Mouse (Mus musculus): ENCODE measurements around the gene Nlrp4b. TPM values are rescaled to one million over a fixed set of nuclear protein-coding genes. Genes with fewer than 3 reads are reported as not detected.
"Not testable (repeated sequence)": the region's sequence is repeated elsewhere in the genome, so short reads cannot be mapped to it uniquely, and the experiment has no call there.

Gene Nlrp4b
- not detected in 2 replicates for polyA plus RNA-seq (2016; fragmentation: Nextera tagmentation; extraction: Ambion mirVana)

- Histone ChIP-seq H3K27me3 (replicated peaks) (no peaks in the 10 kb centered on the region), H3K9me3 (replicated peaks) (0 out of 2 replicates have a peak, but pooled peaks cover 9% of the 10 kb centered on the region), H3K4me2 (no peak within 1 kb of the TSS), H3K4me3 (no peak within 1 kb of the TSS), H3K9ac (no peak within 1 kb of the TSS), H3K36me3 (no peaks in the 10 kb centered on the region), H3K4me1 (no peaks in the 10 kb centered on the region), H3K27ac (no peak within 1 kb of the TSS)
- 85% methylated on average over 1 of the region's 1 CpGs for WGBS (ENCODE audit: insufficient replicate concordance)
- ATAC-seq: no peak
These were observed at the start of gene Nlrp4b for GRCm38 (mm10) chr7:10687489-10687888. Gene Nlrp4b, plus strand, starts transcription at chr7:10687789.

- no peaks in the 10 kb centered on the region for H3K27me3 ChIP-seq (replicated peaks)
- no peak within 1 kb of the TSS for H3K4me2 ChIP-seq
- no peak within 1 kb of the TSS for H3K4me3 ChIP-seq
- no peak within 1 kb of the TSS for H3K27ac ChIP-seq
- H3K36me3 ChIP-seq: no peaks in the 10 kb centered on the region
- no peaks in the 10 kb centered on the region for H3K4me1 ChIP-seq
- 0 out of 2 replicates have a peak, but pooled peaks cover 2% of the 10 kb centered on the region for H3K9me3 ChIP-seq (replicated peaks)
- no peak within 1 kb of the TSS for H3K9ac ChIP-seq
- ATAC-seq: no peak
These were observed 66.7 kb downstream of the Nlrp4b start, which contains the start of gene Vmn1r71 for GRCm38 (mm10) chr7:10754264-10754663. Gene Vmn1r71, minus strand, starts transcription at chr7:10754364.

GRCm38 (mm10) chr7:10757551-10757950, 70.0 kb downstream of the Nlrp4b start:
- H3K4me3 ChIP-seq; H3K4me2 ChIP-seq; H3K27ac ChIP-seq; H3K9me3 ChIP-seq (replicated peaks); H3K27me3 ChIP-seq (replicated peaks); H3K36me3 ChIP-seq; H3K4me1 ChIP-seq; H3K9ac ChIP-seq; ATAC-seq: not testable (repeated sequence)

Other genes starting within 250 kb of the Nlrp4b start
- gene Vmn1r67, start 244.5 kb upstream of the Nlrp4b start, polyA plus RNA-seq (2016; fragmentation: Nextera tagmentation; extraction: Ambion mirVana): not detected in 2 replicates
- gene Zik1, start 192.4 kb upstream of the Nlrp4b start, polyA plus RNA-seq (2016; fragmentation: Nextera tagmentation; extraction: Ambion mirVana): 4.1 and 4.2 TPM in 2 replicates
- gene Vmn1r68, start 129.3 kb upstream of the Nlrp4b start, polyA plus RNA-seq (2016; fragmentation: Nextera tagmentation; extraction: Ambion mirVana): not detected in 2 replicates
- gene Vmn1r69, start 74.1 kb upstream of the Nlrp4b start, polyA plus RNA-seq (2016; fragmentation: Nextera tagmentation; extraction: Ambion mirVana): not detected in 2 replicates
- gene Vmn1r70, start 56.3 kb upstream of the Nlrp4b start, polyA plus RNA-seq (2016; fragmentation: Nextera tagmentation; extraction: Ambion mirVana): not detected in 2 replicates
- not detected in 2 replicates for gene Vmn1r71, start 66.6 kb downstream of the Nlrp4b start, polyA plus RNA-seq (2016; fragmentation: Nextera tagmentation; extraction: Ambion mirVana)
- gene Zscan4b, start 217.3 kb downstream of the Nlrp4b start, polyA plus RNA-seq (2016; fragmentation: Nextera tagmentation; extraction: Ambion mirVana): not detected in 2 replicates